Mouse (Mus musculus) limb, embryonic 12.5 days (tissue): Measurements from ENCODE around the gene Cyp46a1. TPM values are rescaled to one million over a fixed set of nuclear protein-coding genes. Genes with fewer than 3 reads are reported as not detected.

Experiments
- ATAC-seq: fragments of 200-750 bp; cut with Nextera tagmentation; 2 replicates; pipeline ENCODE4 v1.8.0; 2017; ENCODE audit warnings: low read depth, moderate TSS enrichment; ENCODE audit not compliant: insufficient number of reproducible peaks, insufficient read depth, low FRiP score, low TSS enrichment
- H3K27ac ChIP-seq: fragments of 300-500 bp; sonication (generic); 2 replicates; pipeline ENCODE4 v1.5.1; 2016; ENCODE audit warnings: mild to moderate bottlenecking, moderate library complexity
- H3K27me3 ChIP-seq: fragments of 300-500 bp; sonication (generic); 2 replicates; pipeline ENCODE4 v1.6.1; 2016; ENCODE audit warnings: mild to moderate bottlenecking, moderate library complexity
- H3K36me3 ChIP-seq: fragments of 300-500 bp; sonication (generic); 2 replicates; pipeline ENCODE4 v1.6.1; 2016; ENCODE audit warnings: mild to moderate bottlenecking, moderate library complexity
- H3K4me1 ChIP-seq: fragments of 300-500 bp; sonication (generic); replicated peaks from 2 replicates; pipeline ENCODE4 v1.6.1; 2016
- H3K4me2 ChIP-seq: fragments of 300-500 bp; sonication (generic); 2 replicates; pipeline ENCODE4 v1.6.1; 2016; ENCODE audit warnings: mild to moderate bottlenecking, moderate library complexity
- H3K4me3 ChIP-seq: fragments of 300-500 bp; sonication (generic); replicated peaks from 2 replicates; pipeline ENCODE4 v1.5.1; 2016; ENCODE audit warnings: mild to moderate bottlenecking
- H3K9ac ChIP-seq: fragments of 300-500 bp; sonication (generic); replicated peaks from 2 replicates; pipeline ENCODE4 v1.6.1; 2016; ENCODE audit warnings: mild to moderate bottlenecking, moderate library complexity
- H3K9me3 ChIP-seq: fragments of 300-500 bp; sonication (generic); 2 replicates; pipeline ENCODE4 v1.6.1; 2016; ENCODE audit warnings: mild to moderate bottlenecking, moderate library complexity
- WGBS: fragments of 180-500 bp; shearing (Covaris S2); methylation state at CpG from one replicate; pipeline ENCODE4 v1.1.7; 2016; 5-methylcytosine and 5-hydroxymethylcytosine counted together
- polyA plus RNA-seq: library from polyadenylated mRNA; unstranded; fragments of >200 nt; fragmentation: Nextera tagmentation; extraction: Ambion mirVana; gene quantifications from 2 replicates; pipeline ENCODE4 v1.2.1, GENCODE M21; 2016

Cyp46a1 gene
- polyA plus RNA-seq: 2.9 and 4.6 TPM in 2 replicates

DNA sequence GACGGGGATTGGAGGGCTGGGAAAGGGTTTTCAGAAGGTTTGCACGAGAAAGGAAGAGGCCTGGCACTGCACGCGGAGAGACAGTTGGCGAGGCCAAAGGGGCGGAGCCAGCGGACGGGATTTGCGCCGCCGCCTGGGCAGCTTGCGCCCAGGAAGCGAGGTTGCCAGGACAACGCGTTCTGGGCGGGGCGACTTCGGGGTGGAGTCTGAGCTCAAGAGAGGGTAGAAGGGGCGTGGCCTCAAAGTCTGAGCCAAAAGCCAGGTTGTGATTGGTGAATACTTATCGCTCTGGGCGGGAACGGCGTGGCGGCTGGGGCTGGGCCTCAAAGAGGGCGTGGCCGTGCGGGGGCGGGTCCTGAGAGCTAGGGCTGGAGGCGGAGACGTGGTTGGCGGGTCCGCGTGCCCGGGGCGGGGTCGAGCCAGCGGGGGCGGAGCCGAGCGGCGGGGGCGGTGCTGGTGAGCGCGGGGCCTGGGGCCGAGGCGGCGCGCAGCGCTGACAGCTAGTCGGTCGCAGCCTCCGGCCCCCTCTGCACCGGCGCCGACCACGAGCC lies at the start of gene Cyp46a1:
Gene Cyp46a1, plus strand, starts transcription at position 487 of the 551 bp plus-strand sequence.
- Histone ChIP-seq H3K9ac (peak within 1 kb of the TSS; percentile 68), H3K27ac (0 out of 2 replicates have a peak within 1 kb of the TSS, but pooled peaks have one; percentile 37), H3K4me3 (peak within 1 kb of the TSS; percentile 68), H3K4me1 (peaks cover 23% of the 10 kb centered on the region), H3K9me3 (no peaks in the 10 kb centered on the region), H3K36me3 (no peaks in the 10 kb centered on the region), H3K27me3 (peaks cover 64% of the 10 kb centered on the region), H3K4me2 (peak within 1 kb of the TSS; percentile 99)
- WGBS: under 1% methylated on average over 56 of the region's 56 CpGs
- ATAC-seq: peak; percentile 90

DNA sequence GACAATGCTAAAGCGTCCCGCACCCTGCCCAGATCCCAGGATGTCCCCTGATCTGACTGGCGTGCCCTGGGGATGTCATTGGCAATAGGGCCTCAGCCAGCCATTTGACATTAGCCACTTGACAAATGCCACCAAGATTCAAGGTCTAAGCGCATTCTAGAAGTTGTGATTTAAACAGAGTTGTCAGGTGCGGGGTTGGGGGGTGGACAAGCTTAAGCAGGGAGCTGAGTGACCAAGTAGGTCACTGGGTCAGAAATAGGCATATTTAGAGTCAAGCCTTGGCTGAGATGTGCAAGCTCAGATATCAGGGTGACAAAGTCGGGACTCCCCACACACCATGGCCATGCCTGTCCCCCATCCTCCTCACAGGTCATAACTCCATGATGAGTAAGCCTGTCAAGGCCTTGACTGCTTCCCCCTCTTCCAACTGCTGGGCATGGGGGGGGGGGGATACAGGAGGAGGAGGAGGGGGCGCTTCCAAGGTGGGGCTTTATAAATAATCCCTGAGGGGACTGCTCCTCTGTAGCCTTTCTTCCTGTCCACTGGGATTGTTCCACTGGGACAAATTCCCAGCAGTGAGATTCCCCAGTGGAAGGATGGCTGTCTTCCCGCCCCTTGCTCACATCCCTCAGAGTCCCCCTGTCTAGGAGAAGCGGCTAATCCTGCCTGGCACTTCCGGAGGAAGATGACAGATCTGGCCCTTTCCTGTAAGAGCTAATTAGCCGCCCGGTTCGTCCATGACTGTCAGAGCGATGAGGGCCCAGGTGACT lies 49.5 kb upstream of the Cyp46a1 start:
- Histone ChIP-seq H3K9me3 (no peaks in the 10 kb centered on the region), H3K4me2 (no peak overlapping the region), H3K36me3 (no peaks in the 10 kb centered on the region), H3K4me3 (no peak overlapping the region), H3K27me3 (peaks cover 14% of the 10 kb centered on the region), H3K27ac (no peak overlapping the region), H3K4me1 (peaks cover 11% of the 10 kb centered on the region), H3K9ac (no peak overlapping the region)
- no peak for ATAC-seq
- WGBS: 35% methylated on average over 13 of the region's 14 CpGs

DNA sequence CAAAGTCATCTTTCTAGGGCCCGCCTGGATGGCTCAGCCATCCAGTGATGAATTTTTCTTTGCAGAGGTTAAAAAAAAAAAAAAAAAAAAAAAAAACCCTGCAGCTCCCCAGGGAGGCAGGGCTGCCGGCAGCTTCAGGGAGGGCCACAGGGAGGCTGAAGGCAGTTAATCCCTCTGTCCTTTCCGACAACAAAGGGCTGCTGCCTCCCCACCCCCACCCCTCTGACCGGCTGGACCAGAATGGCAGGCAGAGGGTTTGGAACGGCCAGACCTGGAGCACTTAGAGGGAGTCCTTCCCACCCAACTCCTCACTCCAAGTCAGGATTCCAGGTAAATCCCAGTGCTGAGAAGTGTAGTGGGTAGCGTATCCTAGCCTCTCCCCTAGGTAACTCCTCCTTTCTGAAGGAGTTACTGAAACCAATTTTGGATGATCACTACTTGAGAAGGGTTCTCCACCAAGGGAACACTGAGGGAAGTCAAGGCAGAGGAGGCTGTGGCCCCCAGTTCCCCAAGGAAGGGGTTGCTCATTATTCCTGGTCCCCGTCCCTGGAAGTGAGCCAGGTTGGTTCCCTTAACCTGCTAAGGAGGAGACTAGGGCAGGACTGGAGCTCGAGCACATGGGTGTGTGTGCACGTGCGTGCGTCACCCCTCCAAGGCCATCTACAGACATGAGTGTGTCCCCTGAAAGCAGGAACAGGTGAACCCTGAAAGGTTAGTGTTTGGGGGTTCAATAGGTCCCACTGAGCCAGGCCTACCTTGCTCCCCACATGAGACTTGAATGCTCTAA lies 48.8 kb upstream of the Cyp46a1 start:
- ATAC-seq: no peak
- Histone ChIP-seq H3K27ac (0 out of 2 replicates have a peak overlapping the region, but pooled peaks have one; percentile 37), H3K9ac (no peak overlapping the region), H3K4me1 (peaks cover 11% of the 10 kb centered on the region), H3K4me3 (no peak overlapping the region), H3K27me3 (peaks cover 19% of the 10 kb centered on the region), H3K9me3 (no peaks in the 10 kb centered on the region), H3K36me3 (no peaks in the 10 kb centered on the region), H3K4me2 (no peak overlapping the region)
- 36% methylated on average over 11 of the region's 11 CpGs for WGBS

DNA sequence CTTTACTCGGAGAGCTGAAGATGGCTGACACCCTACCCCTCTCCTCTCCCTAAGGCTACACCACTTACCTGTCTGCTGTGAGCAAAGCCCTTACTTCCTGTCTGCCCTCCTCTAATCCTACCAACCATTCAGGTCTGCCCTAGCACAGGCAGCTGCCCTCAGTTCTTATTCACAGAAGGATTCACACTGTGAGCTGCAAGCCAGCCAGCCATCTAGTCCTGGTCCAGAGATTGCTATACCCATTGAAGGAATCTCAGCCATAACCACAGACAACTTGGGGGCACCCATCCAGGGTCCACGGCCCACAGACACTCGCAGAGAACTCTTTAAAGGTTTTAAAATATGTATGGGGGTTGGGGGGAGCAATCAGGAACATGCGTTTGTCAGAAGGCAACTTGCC lies 47.8 kb upstream of the Cyp46a1 start:
- H3K4me2 ChIP-seq: no peak overlapping the region
- H3K9ac ChIP-seq: no peak overlapping the region
- no peaks in the 10 kb centered on the region for H3K9me3 ChIP-seq
- H3K27me3 ChIP-seq: peaks cover 19% of the 10 kb centered on the region
- no peak overlapping the region for H3K27ac ChIP-seq
- H3K4me1 ChIP-seq: peaks cover 11% of the 10 kb centered on the region
- no peaks in the 10 kb centered on the region for H3K36me3 ChIP-seq
- no peak for ATAC-seq
- WGBS: 71% methylated on average over 4 of the region's 4 CpGs
- no peak overlapping the region for H3K4me3 ChIP-seq

DNA sequence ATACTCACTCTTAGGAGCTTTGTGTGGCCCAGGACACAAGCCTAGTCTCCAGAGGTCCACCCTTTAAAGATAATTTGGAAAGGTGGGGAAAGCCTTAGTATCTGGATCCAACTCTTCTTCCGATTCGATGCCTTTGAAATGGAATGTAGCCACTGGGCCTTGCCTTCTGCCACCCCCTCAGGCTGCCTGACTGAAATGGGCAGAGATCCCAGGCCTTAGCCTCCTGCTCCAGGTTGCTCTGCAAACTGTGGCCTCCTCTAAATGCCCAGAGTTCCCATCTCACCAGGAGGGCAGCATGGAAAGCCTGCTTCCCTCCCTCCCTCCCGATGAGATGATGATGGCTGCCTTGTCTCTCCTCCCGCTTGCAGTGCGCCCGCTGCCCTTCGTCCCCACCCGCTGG lies 47.2 kb upstream of the Cyp46a1 start:
- H3K27me3 ChIP-seq: peaks cover 19% of the 10 kb centered on the region
- WGBS: 99% methylated on average over 8 of the region's 8 CpGs
- H3K4me2 ChIP-seq: no peak overlapping the region
- ATAC-seq: no peak
- no peak overlapping the region for H3K27ac ChIP-seq
- no peak overlapping the region for H3K4me3 ChIP-seq
- H3K9me3 ChIP-seq: no peaks in the 10 kb centered on the region
- H3K4me1 ChIP-seq: peaks cover 12% of the 10 kb centered on the region
- H3K36me3 ChIP-seq: no peaks in the 10 kb centered on the region
- H3K9ac ChIP-seq: no peak overlapping the region

DNA sequence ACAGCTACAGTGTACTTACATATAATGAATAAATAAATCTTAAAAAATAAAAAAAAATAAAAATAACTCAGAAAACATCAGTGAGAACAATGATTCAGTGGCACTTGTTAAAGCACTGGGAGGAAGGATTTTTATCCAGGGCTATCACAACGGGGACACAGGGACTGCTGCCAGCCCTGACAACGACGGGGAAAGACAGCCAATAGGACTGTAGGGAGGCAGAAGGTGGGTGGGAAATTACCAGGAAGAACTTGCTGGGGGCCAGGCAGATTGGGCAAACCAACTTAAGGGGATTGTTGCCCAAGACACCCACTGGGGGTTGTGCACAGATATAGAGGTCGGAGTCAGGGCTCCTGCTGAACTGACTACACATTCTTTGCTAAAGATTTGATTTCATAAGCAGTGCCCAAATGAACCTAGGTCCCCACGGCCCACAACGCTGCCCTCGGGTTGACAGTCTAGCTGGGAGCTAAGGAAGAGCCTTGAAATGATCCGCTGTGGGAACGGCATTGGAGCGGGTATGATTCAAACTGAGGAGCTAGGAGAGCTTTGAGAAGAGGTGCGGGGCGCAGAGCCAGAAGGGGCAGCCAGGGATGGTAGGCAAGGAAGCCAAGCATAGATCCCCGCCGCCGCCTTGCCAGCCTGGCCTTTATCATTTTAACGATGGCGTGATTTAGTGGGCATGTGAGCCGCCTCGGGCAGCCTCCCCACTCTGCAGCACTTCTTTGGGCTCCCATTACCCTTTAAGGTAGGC lies 45.9 kb upstream of the Cyp46a1 start:
- Histone ChIP-seq H3K4me2 (no peak overlapping the region), H3K4me3 (no peak overlapping the region), H3K27ac (no peak overlapping the region), H3K27me3 (peaks cover 19% of the 10 kb centered on the region), H3K4me1 (peaks cover 22% of the 10 kb centered on the region), H3K9me3 (no peaks in the 10 kb centered on the region), H3K9ac (no peak overlapping the region), H3K36me3 (no peaks in the 10 kb centered on the region)
- 72% methylated on average over 19 of the region's 19 CpGs for WGBS
- no peak for ATAC-seq

DNA sequence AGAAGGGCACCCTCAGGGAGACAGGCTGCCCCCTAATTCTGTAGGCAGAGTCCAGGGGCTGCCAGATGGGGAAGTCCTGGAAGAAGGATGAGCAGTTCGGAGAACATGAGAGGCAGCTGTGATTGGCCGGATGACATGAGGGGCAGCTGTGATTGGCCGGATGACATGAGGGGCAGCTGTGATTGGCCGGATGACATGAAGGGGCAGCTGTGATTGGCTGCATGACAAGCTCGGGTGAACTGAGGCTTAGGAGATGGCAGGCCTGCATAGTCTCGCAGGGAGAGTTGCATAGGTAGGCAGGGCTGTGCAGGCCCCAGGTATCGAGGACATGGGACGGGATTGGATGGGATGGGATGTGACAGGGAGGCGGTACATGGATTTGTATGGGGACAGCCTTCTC lies 41.8 kb upstream of the Cyp46a1 start:
- H3K4me1 ChIP-seq: peaks cover 11% of the 10 kb centered on the region; the same call in 1 of the 2 replicates
- H3K9me3 ChIP-seq: no peaks in the 10 kb centered on the region
- H3K36me3 ChIP-seq: no peaks in the 10 kb centered on the region
- 9% methylated on average over 9 of the region's 9 CpGs for WGBS
- H3K27me3 ChIP-seq: peaks cover 18% of the 10 kb centered on the region
- H3K4me2 ChIP-seq: peak overlapping the region; percentile 41
- peak; percentile 70 for ATAC-seq
- no peak overlapping the region for H3K9ac ChIP-seq
- H3K4me3 ChIP-seq: 0 out of 2 replicates have a peak overlapping the region, but pooled peaks have one; percentile 2
- H3K27ac ChIP-seq: no peak overlapping the region

DNA sequence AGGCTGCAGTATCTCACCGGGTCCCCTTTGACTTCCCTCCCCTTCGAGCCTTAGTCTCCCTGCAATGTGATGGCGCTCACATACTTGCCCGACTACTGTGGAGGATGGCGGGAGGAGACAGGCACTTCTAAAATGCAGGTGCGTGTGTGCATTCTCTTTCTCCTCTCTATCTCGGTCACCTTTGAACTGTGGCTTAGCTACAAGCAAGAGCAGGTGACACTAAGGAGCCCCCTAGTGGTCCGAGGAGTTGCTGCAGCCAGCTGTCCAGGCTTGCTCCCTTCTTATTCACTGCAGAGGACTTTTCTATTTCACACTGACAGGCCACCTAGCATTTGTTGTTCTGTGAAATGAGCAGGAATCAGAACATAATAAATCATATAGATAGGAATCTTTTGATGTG lies 41.2 kb upstream of the Cyp46a1 start:
- Histone ChIP-seq H3K36me3 (no peaks in the 10 kb centered on the region), H3K4me3 (no peak overlapping the region), H3K4me2 (peak overlapping the region; percentile 41), H3K4me1 (peaks cover 11% of the 10 kb centered on the region; the same call in 1 of the 2 replicates), H3K27ac (no peak overlapping the region), H3K9me3 (no peaks in the 10 kb centered on the region), H3K9ac (no peak overlapping the region), H3K27me3 (peaks cover 18% of the 10 kb centered on the region)
- ATAC-seq: no peak; the same call in 1 of the 2 replicates
- WGBS: 4% methylated on average over 8 of the region's 8 CpGs

DNA sequence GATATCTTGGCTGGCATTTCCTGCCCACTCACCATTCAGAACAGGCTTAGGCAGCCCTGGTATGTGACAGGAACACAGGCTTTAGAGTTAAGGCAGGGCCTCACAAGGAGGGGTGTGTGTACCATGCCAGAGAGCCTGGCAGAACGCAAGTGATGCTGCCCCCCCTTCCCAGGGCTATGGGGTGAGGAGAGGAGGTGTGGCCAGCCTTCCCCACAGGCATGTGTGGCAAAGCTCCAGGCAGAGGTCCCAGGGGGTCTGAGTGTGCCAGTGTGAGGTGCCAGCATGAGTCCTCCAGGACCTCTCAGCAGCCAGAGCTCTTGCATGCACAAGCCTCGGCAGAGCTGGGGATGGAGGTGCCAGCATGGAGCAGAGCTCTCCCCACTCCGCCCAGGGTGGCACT lies 39.6 kb upstream of the Cyp46a1 start:
- H3K27me3 ChIP-seq: peaks cover 14% of the 10 kb centered on the region
- ATAC-seq: no peak
- H3K4me3 ChIP-seq: no peak overlapping the region
- H3K36me3 ChIP-seq: no peaks in the 10 kb centered on the region
- H3K27ac ChIP-seq: no peak overlapping the region
- no peak overlapping the region for H3K9ac ChIP-seq
- WGBS: 60% methylated on average over 3 of the region's 3 CpGs
- H3K4me2 ChIP-seq: no peak overlapping the region
- no peaks in the 10 kb centered on the region for H3K9me3 ChIP-seq
- peaks cover 11% of the 10 kb centered on the region; the same call in 1 of the 2 replicates for H3K4me1 ChIP-seq

DNA sequence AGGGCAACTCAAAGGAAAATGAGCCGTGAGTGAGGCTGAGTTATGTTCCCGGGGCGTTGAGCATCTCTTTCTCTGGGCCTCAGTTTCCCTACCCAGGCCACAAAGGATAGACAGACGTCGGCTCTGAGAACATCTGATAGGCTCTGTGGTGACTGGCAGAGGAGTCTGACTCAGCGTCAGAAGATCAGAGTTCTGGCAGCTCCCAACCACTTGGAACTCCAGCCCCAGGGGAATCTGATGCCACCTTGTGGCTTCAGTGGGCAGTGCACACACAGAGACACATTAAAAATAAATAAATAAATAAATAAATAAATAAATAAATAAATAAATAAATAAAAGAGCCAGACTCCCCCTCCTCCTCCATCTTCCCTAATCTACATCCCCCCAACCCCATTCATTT lies 37.1 kb upstream of the Cyp46a1 start:
- peaks cover 9% of the 10 kb centered on the region for H3K27me3 ChIP-seq
- ATAC-seq: no peak
- H3K4me2 ChIP-seq: no peak overlapping the region
- H3K4me1 ChIP-seq: peaks cover 10% of the 10 kb centered on the region; the same call in 1 of the 2 replicates
- H3K4me3 ChIP-seq: no peak overlapping the region
- no peak overlapping the region for H3K27ac ChIP-seq
- WGBS: 77% methylated on average over 6 of the region's 6 CpGs
- no peak overlapping the region for H3K9ac ChIP-seq
- H3K36me3 ChIP-seq: no peaks in the 10 kb centered on the region
- H3K9me3 ChIP-seq: no peaks in the 10 kb centered on the region
